Mouse (Mus musculus) MEL (cell line): Measurements from ENCODE around the gene Iqcf3. TPM values are rescaled to one million over a fixed set of nuclear protein-coding genes. Genes with fewer than 3 reads are reported as not detected.

Experiments
- DNase-seq: peaks from one replicate; pipeline ENCODE4 v3.0.0; 2011; ENCODE audit warnings: low read depth, low spot score
- H3K27ac ChIP-seq: 2 replicates; pipeline ENCODE4 v1.5.1; 2012; ENCODE audit warnings: low read depth, mild to moderate bottlenecking, control low read depth, low read length, moderate library complexity; ENCODE audit not compliant: control insufficient read depth
- H3K27me3 ChIP-seq, 2 experiments: fragments of 150-350 bp in 1 of 2; sonication (generic) in 1 of 2; 2 replicates each; pipeline ENCODE4 v1.6.1; 2012; ENCODE audit warnings: low read length in 2 of 2, mild to moderate bottlenecking in 2 of 2, improper control_type of control experiment in 1 of 2, moderate library complexity in 1 of 2; ENCODE audit not compliant: insufficient read depth in 2 of 2, control insufficient read depth in 1 of 2
- H3K36me3 ChIP-seq, 2 experiments: 2 replicates each; pipeline ENCODE4 v1.6.1; 2012 to 2014; ENCODE audit warnings: low read length in 2 of 2, improper control_type of control experiment in 1 of 2, inconsistent platforms in 1 of 2, mild to moderate bottlenecking in 1 of 2; ENCODE audit not compliant: insufficient read depth in 2 of 2, control insufficient read depth in 1 of 2
- H3K4me1 ChIP-seq, 2 experiments: fragments of 150-350 bp in 1 of 2; sonication (generic) in 1 of 2; 2 replicates each; pipeline ENCODE4 v1.6.1; 2012; ENCODE audit warnings: low read length in 2 of 2, improper control_type of control experiment in 1 of 2, mild to moderate bottlenecking in 1 of 2; ENCODE audit not compliant: insufficient read depth in 2 of 2, control insufficient read depth in 1 of 2
- H3K4me3 ChIP-seq, 2 experiments: fragments of 150-350 bp in 1 of 2; sonication (generic) in 1 of 2; 2 replicates each; pipeline ENCODE4 v1.5.1; 2012; ENCODE audit warnings: low read depth in 2 of 2, low read length in 2 of 2, mild to moderate bottlenecking in 2 of 2, moderate library complexity in 2 of 2, control low read depth in 1 of 2, improper control_type of control experiment in 1 of 2; ENCODE audit not compliant: control insufficient read depth in 1 of 2, insufficient read depth in 1 of 2
- H3K79me2 ChIP-seq: 2 replicates; pipeline ENCODE4 v1.6.1; 2012; ENCODE audit warnings: mild to moderate bottlenecking, low read length, moderate library complexity; ENCODE audit not compliant: control insufficient read depth, poor library complexity, insufficient read depth
- H3K9ac ChIP-seq: 2 replicates; pipeline ENCODE4 v1.6.1; 2012; ENCODE audit warnings: low read depth, mild to moderate bottlenecking, control low read depth, low read length, moderate library complexity; ENCODE audit not compliant: control insufficient read depth, poor library complexity, severe bottlenecking
- H3K9me3 ChIP-seq: fragments of 150-350 bp; sonication (generic); replicated peaks from 2 replicates; pipeline ENCODE4 v1.6.1; 2012; ENCODE audit warnings: mild to moderate bottlenecking, low read length, improper control_type of control experiment, moderate library complexity; ENCODE audit not compliant: insufficient read depth
- BHLHE40 ChIP-seq: IDR thresholded peaks from 2 replicates; pipeline ENCODE4 v1.6.1; 2012; ENCODE audit warnings: low read depth, mild to moderate bottlenecking, inconsistent platforms, low read length, improper control_type of control experiment, borderline replicate concordance
- CTCF ChIP-seq, 3 experiments: IDR thresholded peaks in 2 of 3; conservative IDR thresholded peaks in 1 of 3; 2 replicates each; pipeline ENCODE4 v1.5.1; 2011 to 2012; ENCODE audit warnings: low read length in 3 of 3, low read depth in 2 of 3, mild to moderate bottlenecking in 2 of 3, improper control_type of control experiment in 1 of 3, inconsistent platforms in 1 of 3, mixed read lengths in 1 of 3, moderate library complexity in 1 of 3; ENCODE audit not compliant: control insufficient read depth in 1 of 3, insufficient read depth in 1 of 3, poor library complexity in 1 of 3, severe bottlenecking in 1 of 3
- E2F4 ChIP-seq: IDR thresholded peaks from 2 replicates; pipeline ENCODE4 v1.6.1; 2011; ENCODE audit warnings: low read depth, low read length, improper control_type of control experiment, borderline replicate concordance
- ELF1 ChIP-seq: IDR thresholded peaks from 2 replicates; pipeline ENCODE4 v1.6.1; 2014; ENCODE audit warnings: low read depth, mild to moderate bottlenecking, inconsistent platforms, low read length, improper control_type of control experiment, moderate library complexity
- EP300 ChIP-seq, 2 experiments: IDR thresholded peaks; 2 replicates each; pipeline ENCODE4 v1.6.1; 2011; ENCODE audit warnings: improper control_type of control experiment in 2 of 2, low read length in 2 of 2, low read depth in 1 of 2, mild to moderate bottlenecking in 1 of 2
- ETS1 ChIP-seq: IDR thresholded peaks from 2 replicates; pipeline ENCODE4 v1.6.1; 2012; ENCODE audit warnings: low read depth, mild to moderate bottlenecking, inconsistent platforms, low read length, improper control_type of control experiment, moderate library complexity
- GATA1 ChIP-seq: IDR thresholded peaks from 2 replicates; pipeline ENCODE4 v1.6.1; 2011; ENCODE audit warnings: low read depth, low read length, improper control_type of control experiment
- JUND ChIP-seq: IDR thresholded peaks from 2 replicates; pipeline ENCODE4 v1.6.1; 2011; ENCODE audit warnings: low read depth, mild to moderate bottlenecking, improper control_type of control experiment, low read length
- KAT2A ChIP-seq: conservative IDR thresholded peaks from 2 replicates; pipeline ENCODE4 v1.6.1; 2012; ENCODE audit warnings: low read depth, low read length, improper control_type of control experiment, inconsistent platforms
- MAFK ChIP-seq: IDR thresholded peaks from 2 replicates; pipeline ENCODE4 v1.6.1; 2011; ENCODE audit warnings: low read depth, mild to moderate bottlenecking, low read length, improper control_type of control experiment, borderline replicate concordance
- MAZ ChIP-seq: IDR thresholded peaks from 2 replicates; pipeline ENCODE4 v1.6.1; 2012; ENCODE audit warnings: low read depth, mild to moderate bottlenecking, inconsistent platforms, low read length, improper control_type of control experiment
- MYB ChIP-seq: IDR thresholded peaks from 2 replicates; pipeline ENCODE4 v1.6.1; 2011; ENCODE audit warnings: mild to moderate bottlenecking, low read depth, low read length, improper control_type of control experiment
- MYC ChIP-seq: IDR thresholded peaks from 2 replicates; pipeline ENCODE4 v1.6.1; 2011; ENCODE audit warnings: low read depth, mild to moderate bottlenecking, low read length, improper control_type of control experiment, moderate library complexity
- NELFE ChIP-seq: IDR thresholded peaks from 2 replicates; pipeline ENCODE4 v1.6.1; 2011; ENCODE audit warnings: low read depth, low read length, improper control_type of control experiment
- SMC3 ChIP-seq: IDR thresholded peaks from 2 replicates; pipeline ENCODE4 v1.6.1; 2011; ENCODE audit warnings: low read depth, low read length, improper control_type of control experiment
- TBP ChIP-seq: IDR thresholded peaks from 2 replicates; pipeline ENCODE4 v1.8.0; 2011; ENCODE audit warnings: low read depth, low read length, improper control_type of control experiment
- UBTF ChIP-seq: IDR thresholded peaks from 2 replicates; pipeline ENCODE4 v1.6.1; 2012; ENCODE audit warnings: low read depth, mild to moderate bottlenecking, inconsistent platforms, low read length, improper control_type of control experiment, moderate library complexity, borderline replicate concordance; ENCODE audit not compliant: insufficient read depth
- USF1 ChIP-seq: IDR thresholded peaks from 2 replicates; pipeline ENCODE4 v1.6.1; 2014; ENCODE audit warnings: low read depth, mild to moderate bottlenecking, inconsistent platforms, low read length, improper control_type of control experiment, moderate library complexity
- ZNF384 ChIP-seq: IDR thresholded peaks from 2 replicates; pipeline ENCODE4 v1.6.1; 2012; ENCODE audit warnings: low read depth, mild to moderate bottlenecking, inconsistent platforms, low read length, improper control_type of control experiment
- polyA plus RNA-seq, 2 experiments: library from polyadenylated mRNA; stranded (reverse) in 1 of 2; unstranded in 1 of 2; fragments of >175 nt in 1 of 2; fragments of >200 nt in 1 of 2; gene quantifications; 2 replicates each; pipeline versions ENCODE4 v1.2.1 to v1.2.4; 2012; ENCODE audit warnings: low replicate concordance in 2 of 2, low read depth in 1 of 2; ENCODE audit not compliant: insufficient read length in 2 of 2, insufficient read depth in 1 of 2, missing spikeins in 1 of 2
- total RNA-seq: library from RNA; depleted of rRNA; stranded (reverse); fragments of 300-350 nt; gene quantifications from 2 replicates; pipeline ENCODE4 v1.2.3, GENCODE M21; 2012

Iqcf3 gene
- total and polyA plus RNA-seq, 3 experiments: not detected

- H3K9ac ChIP-seq: no peak overlapping the region
- no peaks in the 10 kb centered on the region for H3K4me1 ChIP-seq
- TF ChIP-seq JUND: no peak
- TF ChIP-seq KAT2A: no peak
- TF ChIP-seq USF1: no peak
- TF ChIP-seq MYC: no peak
- no peak for TF ChIP-seq NELFE
- TF ChIP-seq, all 39 proteins: peak for 0
- H3K4me3 ChIP-seq: no peak overlapping the region
- DNase-seq: no peak
- H3K9me3 ChIP-seq: no peaks in the 10 kb centered on the region
- no peak overlapping the region for H3K27ac ChIP-seq
- H3K36me3 ChIP-seq: no peaks in the 10 kb centered on the region
- H3K79me2 ChIP-seq: no peaks in the 10 kb centered on the region
- peaks cover 3 to 6% of the 10 kb centered on the region in 2 experiments; a peak in 2 of 4 replicates for H3K27me3 ChIP-seq
Measured at GRCm38 (mm10) chr9:106582552-106582951, 21.1 kb upstream of the Iqcf3 start.

- no peaks in the 10 kb centered on the region for H3K4me1 ChIP-seq
- H3K27me3 ChIP-seq: peaks cover 7 to 10% of the 10 kb centered on the region in 2 experiments; a peak in 2 of 4 replicates
- no peak for DNase-seq
- no peak overlapping the region for H3K9ac ChIP-seq
- no peaks in the 10 kb centered on the region for H3K79me2 ChIP-seq
- no peaks in the 10 kb centered on the region for H3K9me3 ChIP-seq
- no peak overlapping the region for H3K4me3 ChIP-seq
- TF ChIP-seq EP300 (IDR thresholded peaks at IDR 0.05; ENCODE audit: low read depth in 1 of 2, low read length in 2 of 2) (no peak), NELFE (no peak), TBP (no peak), SMC3 (no peak), MYB (no peak), ELF1 (no peak), E2F4 (no peak), MAZ (no peak), GATA1 (no peak), UBTF (no peak), MYC (no peak), ZNF384 (no peak), USF1 (no peak), BHLHE40 (no peak), CTCF (IDR thresholded peaks at IDR 0.05 in 2 of 3, conservative IDR thresholded peaks at IDR 0.05 in 1 of 3; ENCODE audit: control insufficient read depth in 1 of 3, insufficient read depth in 1 of 3, low read depth in 2 of 3, low read length in 3 of 3, poor library complexity in 1 of 3, severe bottlenecking in 1 of 3) (no peak), ETS1 (no peak), MAFK (no peak)
- no peaks in the 10 kb centered on the region for H3K36me3 ChIP-seq
- H3K27ac ChIP-seq: no peak overlapping the region
Measured at GRCm38 (mm10) chr9:106580016-106580415, 18.6 kb upstream of the Iqcf3 start.
